Mouse (Mus musculus) embryonic facial prominence, embryonic 14.5 days (tissue): ENCODE measurements around the gene Kmo. TPM values are rescaled to one million over a fixed set of nuclear protein-coding genes. Genes with fewer than 3 reads are reported as not detected.
A peak's percentile ranks its signal among the peaks of the same experiment; 100 is the strongest.

Source experiments
- ATAC-seq: fragments of 200-750 bp; cut with Nextera tagmentation; 2 replicates; pipeline ENCODE4 v1.8.0; 2017; ENCODE audit warnings: low read depth, moderate number of reproducible peaks, moderate TSS enrichment
- DNase-seq: peaks from one replicate; pipeline ENCODE4 v3.0.0-alpha.2; 2015; ENCODE audit warnings: low spot score
- H3K27ac ChIP-seq: fragments of 300-500 bp; sonication (generic); replicated peaks from 2 replicates; pipeline ENCODE4 v1.5.1; 2014; ENCODE audit warnings: low read depth, mild to moderate bottlenecking, low read length, moderate library complexity
- H3K27me3 ChIP-seq: fragments of 300-500 bp; sonication (generic); replicated peaks from 2 replicates; pipeline ENCODE4 v1.6.1; 2014; ENCODE audit warnings: low read length; ENCODE audit not compliant: control insufficient read depth, insufficient read depth
- H3K36me3 ChIP-seq: fragments of 300-500 bp; sonication (generic); 2 replicates; pipeline ENCODE4 v1.6.1; 2014; ENCODE audit warnings: low read length, mixed read lengths; ENCODE audit not compliant: control insufficient read depth, insufficient read depth
- H3K4me1 ChIP-seq: fragments of 300-500 bp; sonication (generic); 2 replicates; pipeline ENCODE4 v1.6.1; 2014; ENCODE audit warnings: antibody characterized with exemption, low read length; ENCODE audit not compliant: control insufficient read depth, insufficient read depth
- H3K4me2 ChIP-seq: fragments of 300-500 bp; sonication (generic); 2 replicates; pipeline ENCODE4 v1.6.1; 2014; ENCODE audit warnings: low read depth, mild to moderate bottlenecking, low read length, moderate library complexity, mixed read lengths
- H3K4me3 ChIP-seq: fragments of 300-500 bp; sonication (generic); 2 replicates; pipeline ENCODE4 v1.5.1; 2014; ENCODE audit warnings: low read depth, mild to moderate bottlenecking, low read length
- H3K9ac ChIP-seq: fragments of 300-500 bp; sonication (generic); 2 replicates; pipeline ENCODE4 v1.6.1; 2014; ENCODE audit warnings: low read depth, mild to moderate bottlenecking, low read length, moderate library complexity, mixed read lengths
- H3K9me3 ChIP-seq: fragments of 300-500 bp; sonication (generic); 2 replicates; pipeline ENCODE4 v1.6.1; 2016; ENCODE audit warnings: low read length; ENCODE audit not compliant: control insufficient read depth
- WGBS: fragments of 180-500 bp; shearing (Covaris S2); extraction: QIAGEN DNeasy Blood & Tissue Kit; methylation state at CpG from one replicate; pipeline ENCODE4 v1.1.7; 2014; 5-methylcytosine and 5-hydroxymethylcytosine counted together
- polyA plus RNA-seq: library from polyadenylated mRNA; unstranded; fragments of >200 nt; fragmentation: Nextera tagmentation; extraction: Ambion mirVana; gene quantifications from 2 replicates; pipeline ENCODE4 v1.2.1, GENCODE M21; 2014

The Kmo gene
- polyA plus RNA-seq, 1 experiment from 2014 or later, result 0.19 TPM

DNA sequence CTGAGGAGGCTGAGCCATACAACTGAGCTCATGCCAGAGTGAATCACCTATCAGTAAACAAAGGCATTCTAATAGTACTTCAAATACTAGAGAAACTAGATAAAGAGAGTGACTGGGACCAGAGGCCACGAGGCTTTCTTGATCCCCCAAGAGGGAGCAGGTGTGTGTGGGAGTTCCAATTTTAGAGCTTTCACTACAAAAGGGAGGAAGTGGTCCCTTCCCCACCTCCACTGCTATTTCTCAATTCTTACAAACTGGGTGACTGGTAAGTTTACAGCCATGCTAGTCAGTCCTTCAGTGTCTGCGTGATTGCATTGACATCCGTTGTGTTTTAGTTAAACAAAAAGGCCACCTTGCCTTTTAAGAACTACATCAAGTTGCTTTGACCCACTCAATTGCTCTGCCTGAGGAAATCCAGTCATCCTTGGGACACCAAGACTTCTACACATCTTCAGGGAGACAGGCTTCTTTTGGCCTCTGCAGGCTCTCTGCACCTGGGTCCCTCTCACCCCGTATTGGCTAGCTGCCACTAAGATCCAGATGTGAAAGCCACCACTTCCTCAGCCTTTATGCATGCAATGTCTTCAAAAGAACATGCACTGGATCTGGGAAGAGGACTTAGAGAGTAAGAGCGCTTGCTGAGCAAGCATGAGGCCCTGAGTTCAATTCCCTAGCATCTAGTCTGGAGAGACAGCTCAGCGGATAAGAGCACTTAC is 20.4 kb downstream of the Kmo start:
- DNase-seq, result no peak
- no peak overlapping the region for H3K27ac ChIP-seq
- no peaks in the 10 kb centered on the region for H3K36me3 ChIP-seq
- no peak overlapping the region for H3K4me2 ChIP-seq
- no peaks in the 10 kb centered on the region for H3K9me3 ChIP-seq
- no peaks in the 10 kb centered on the region for H3K4me1 ChIP-seq
- ATAC-seq, result no peak
- H3K27me3 ChIP-seq, result no peaks in the 10 kb centered on the region
- H3K4me3 ChIP-seq, result no peak overlapping the region
- WGBS, result 86% methylated on average over 6 of the region's 6 CpGs
- H3K9ac ChIP-seq, result no peak overlapping the region

DNA sequence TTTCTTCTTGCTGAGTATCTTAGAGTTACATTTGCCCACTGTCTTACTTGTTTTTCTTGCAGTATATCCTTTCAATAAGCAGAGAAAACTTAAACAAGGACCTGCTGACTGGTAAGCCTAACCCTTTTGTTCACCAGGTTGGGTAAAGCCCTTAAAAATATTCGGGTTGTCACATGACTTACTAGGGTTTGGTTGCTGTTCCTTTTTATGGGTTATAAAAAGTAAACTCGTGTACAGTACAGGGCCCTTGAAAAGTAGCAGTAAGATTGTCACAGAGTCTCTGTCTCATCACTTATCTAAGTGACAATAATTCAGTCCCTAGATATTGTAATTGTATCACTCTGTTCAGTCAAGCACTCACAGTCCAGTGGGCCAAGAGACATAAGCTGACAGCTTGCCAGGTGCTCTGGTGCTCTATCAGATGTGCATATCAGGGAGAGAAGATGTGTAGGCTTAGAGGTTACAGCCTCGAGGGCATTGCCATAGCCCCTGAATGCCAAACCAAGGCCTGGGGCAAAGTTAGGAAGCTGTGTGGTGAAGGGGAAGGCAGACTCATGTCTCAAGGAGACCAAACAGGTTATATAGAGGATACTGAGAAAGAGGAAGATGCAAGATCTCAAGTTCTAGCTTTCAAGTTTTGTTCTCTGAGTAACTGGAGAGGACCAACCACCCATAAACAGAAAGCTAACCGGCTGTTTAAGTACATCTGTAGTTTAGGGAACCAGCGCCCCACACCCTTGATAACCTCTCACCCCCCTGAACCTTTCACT is 23.5 kb downstream of the Kmo start:
- Histone ChIP-seq H3K9me3 (no peaks in the 10 kb centered on the region), H3K4me1 (no peaks in the 10 kb centered on the region), H3K36me3 (no peaks in the 10 kb centered on the region), H3K27me3 (no peaks in the 10 kb centered on the region), H3K27ac (no peak overlapping the region), H3K4me3 (no peak overlapping the region), H3K9ac (no peak overlapping the region), H3K4me2 (no peak overlapping the region)
- ATAC-seq, result no peak
- WGBS, result 71% methylated on average over 5 of the region's 5 CpGs
- no peak for DNase-seq

DNA sequence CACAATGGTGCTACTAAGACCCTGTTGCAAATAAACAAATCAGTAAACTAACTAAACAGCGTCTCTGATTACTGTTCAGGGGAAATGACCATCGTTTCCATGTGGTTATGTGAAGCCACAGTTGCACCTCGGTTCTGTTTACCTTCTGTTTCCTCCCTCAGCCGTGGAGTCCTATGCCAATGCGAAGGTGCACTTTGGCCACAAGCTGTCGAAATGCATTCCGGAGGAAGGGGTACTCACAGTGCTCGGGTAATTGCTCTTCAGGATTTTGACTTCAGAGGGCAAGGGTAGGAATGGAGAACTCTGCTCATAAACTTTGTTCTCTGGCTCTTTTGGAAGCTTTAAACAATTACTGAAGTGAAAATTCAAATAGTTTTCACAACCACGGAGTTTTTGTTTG is 26.8 kb downstream of the Kmo start:
- no peaks in the 10 kb centered on the region for H3K4me1 ChIP-seq
- H3K9me3 ChIP-seq, result no peaks in the 10 kb centered on the region
- no peaks in the 10 kb centered on the region for H3K27me3 ChIP-seq
- no peaks in the 10 kb centered on the region for H3K36me3 ChIP-seq
- no peak overlapping the region for H3K4me3 ChIP-seq
- 64% methylated on average over 9 of the region's 9 CpGs for WGBS
- DNase-seq, result no peak
- no peak overlapping the region for H3K9ac ChIP-seq
- H3K4me2 ChIP-seq, result no peak overlapping the region
- no peak overlapping the region for H3K27ac ChIP-seq
- ATAC-seq, result no peak

- no peak for DNase-seq
- no peaks in the 10 kb centered on the region for H3K4me1 ChIP-seq
These were observed 28.4 kb downstream of the Kmo start for GRCm38 (mm10) chr1:175648615-175649014.

GRCm38 (mm10) chr1:175659900-175660299 is 39.7 kb downstream of the Kmo start:
- 94% methylated on average over 4 of the region's 4 CpGs for WGBS
- Histone ChIP-seq H3K9ac (no peak overlapping the region), H3K4me3 (no peak overlapping the region), H3K27ac (no peak overlapping the region), H3K9me3 (no peaks in the 10 kb centered on the region), H3K4me1 (no peaks in the 10 kb centered on the region), H3K27me3 (no peaks in the 10 kb centered on the region), H3K4me2 (no peak overlapping the region), H3K36me3 (no peaks in the 10 kb centered on the region)
- DNase-seq (no peak), ATAC-seq (no peak)

More at GRCm38 (mm10) chr1:175648615-175649014, 28.4 kb downstream of the Kmo start:
- Histone ChIP-seq H3K36me3 (no peaks in the 10 kb centered on the region), H3K9ac (no peak overlapping the region), H3K27ac (no peak overlapping the region), H3K27me3 (no peaks in the 10 kb centered on the region), H3K9me3 (no peaks in the 10 kb centered on the region), H3K4me3 (no peak overlapping the region), H3K4me2 (no peak overlapping the region)
- WGBS, result 89% methylated on average over 4 of the region's 4 CpGs
- no peak for ATAC-seq

DNA sequence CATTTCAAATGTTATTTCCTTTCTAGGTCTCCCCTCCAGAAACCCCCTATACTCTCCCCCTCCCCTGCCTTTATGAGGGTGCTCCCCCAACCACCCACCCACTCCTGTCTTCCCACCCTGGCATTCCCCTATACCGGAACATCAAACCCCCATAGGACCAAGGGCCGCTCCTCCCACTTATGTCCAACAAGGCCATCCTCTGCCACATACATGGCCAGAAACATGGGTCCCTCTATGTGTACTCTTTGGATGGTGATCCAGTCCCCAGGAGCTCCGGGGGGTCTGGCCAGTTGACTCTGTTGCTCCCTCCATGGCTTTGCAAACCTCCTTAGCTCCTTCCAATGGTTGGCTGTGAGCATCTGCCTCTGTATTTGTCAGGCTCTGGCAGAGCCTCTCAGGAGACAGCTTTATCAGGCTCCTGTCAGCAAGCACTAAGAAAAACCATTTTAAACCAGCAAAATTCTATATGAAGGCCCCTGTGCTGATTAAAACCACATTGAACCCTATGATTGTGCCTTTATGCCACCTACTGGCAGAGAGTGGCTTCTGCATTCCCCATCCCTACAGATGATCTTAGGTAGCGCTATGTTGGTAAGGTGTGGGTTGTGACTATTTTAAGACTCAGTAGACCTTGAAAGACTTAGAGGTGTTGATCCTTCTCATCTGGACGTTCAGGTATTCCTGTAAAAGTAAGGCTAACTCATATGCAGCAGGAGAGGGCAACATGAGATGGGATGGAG is 48.7 kb downstream of the Kmo start:
- no peaks in the 10 kb centered on the region for H3K27me3 ChIP-seq
- 71% methylated on average over 5 of the region's 5 CpGs for WGBS
- H3K4me3 ChIP-seq, result no peak overlapping the region
- H3K4me2 ChIP-seq, result no peak overlapping the region
- no peaks in the 10 kb centered on the region; the same call in none of the 2 replicates for H3K4me1 ChIP-seq
- no peak overlapping the region for H3K9ac ChIP-seq
- no peaks in the 10 kb centered on the region for H3K9me3 ChIP-seq
- H3K27ac ChIP-seq, result no peak overlapping the region
- no peaks in the 10 kb centered on the region for H3K36me3 ChIP-seq
- ATAC-seq (no peak), DNase-seq (peak; percentile 53)

- no peaks in the 10 kb centered on the region; the same call in none of the 2 replicates for H3K4me1 ChIP-seq
- H3K36me3 ChIP-seq, result no peaks in the 10 kb centered on the region
- H3K9me3 ChIP-seq, result no peaks in the 10 kb centered on the region
- 81% methylated on average over 3 of the region's 3 CpGs for WGBS
- ATAC-seq (no peak), DNase-seq (no peak)
- H3K9ac ChIP-seq, result no peak overlapping the region
- no peak overlapping the region for H3K27ac ChIP-seq
- no peak overlapping the region for H3K4me2 ChIP-seq
- H3K4me3 ChIP-seq, result no peak overlapping the region
- H3K27me3 ChIP-seq, result no peaks in the 10 kb centered on the region
These were observed 49.3 kb downstream of the Kmo start for GRCm38 (mm10) chr1:175669456-175669855.

- no peaks in the 10 kb centered on the region; the same call in none of the 2 replicates for H3K4me1 ChIP-seq
- no peak overlapping the region for H3K4me2 ChIP-seq
- no peak overlapping the region for H3K4me3 ChIP-seq
- ATAC-seq (no peak), DNase-seq (no peak)
- 62% methylated on average over 7 of the region's 7 CpGs for WGBS
- H3K9ac ChIP-seq, result no peak overlapping the region
- H3K27me3 ChIP-seq, result no peaks in the 10 kb centered on the region
- H3K9me3 ChIP-seq, result no peaks in the 10 kb centered on the region
- H3K27ac ChIP-seq, result no peak overlapping the region
- H3K36me3 ChIP-seq, result no peaks in the 10 kb centered on the region
These were observed 49.9 kb downstream of the Kmo start for GRCm38 (mm10) chr1:175670042-175670441.
